Mouse (Mus musculus) left cerebral cortex, postnatal 36 days (tissue): ENCODE results near the gene Zfp981. TPM values are rescaled to one million over a fixed set of nuclear protein-coding genes. Genes with fewer than 3 reads are reported as not detected.
"Not testable (repeated sequence)": the region's sequence is repeated elsewhere in the genome, so short reads cannot be mapped to it uniquely, and the experiment has no call there.

Experiments used
- DNase-seq, 2 experiments: peaks; one replicate each; pipeline ENCODE4 v3.0.0; 2021 to 2022; ENCODE audit warnings: low spot score in 2 of 2, mixed read lengths in 1 of 2
- intact Hi-C: fragments of 180-260 bp; cut with DNase I; formaldehyde crosslinking; loops from one replicate; pipeline ENCODE4 v1.15.1; 2025
- total RNA-seq, 2 experiments: library from RNA; stranded (reverse); gene quantifications; 2 replicates each; pipeline ENCODE4 v1.2.3; 2021

The Zfp981 gene
- under 1 TPM in 1 of 2 experiments, not detected in 1; 0.17 TPM for total RNA-seq

GRCm38 (mm10) chr4:146501727-146502126 lies at the start of gene Zfp981:
Gene Zfp981 (plus strand): TSS chr4:146502027.
- intact Hi-C loops, DNase-seq: not testable (repeated sequence)

GRCm38 (mm10) chr4:146452576-146452975 lies 49.3 kb upstream of the Zfp981 start:
- DNase-seq: not testable (repeated sequence)

DNA sequence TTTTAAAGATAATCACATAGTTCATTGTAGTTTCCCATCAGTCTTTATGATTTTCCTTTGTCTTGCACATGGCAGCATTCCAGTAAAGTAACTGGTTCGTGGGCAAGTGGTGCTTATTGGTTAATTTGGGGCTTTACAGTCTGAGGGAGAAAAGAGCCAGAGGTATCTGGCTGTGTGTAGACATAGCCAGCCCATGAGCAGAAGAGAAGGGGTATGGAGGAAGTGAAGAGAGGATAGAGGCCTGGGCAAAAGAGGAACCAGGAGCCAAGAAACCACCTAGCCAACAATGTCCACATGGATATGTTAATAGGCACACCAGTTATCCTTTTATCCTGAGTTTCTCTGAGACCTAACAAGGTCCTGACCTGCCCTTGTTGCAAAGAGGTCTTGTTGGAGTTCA lies 47.7 kb upstream of the Zfp981 start:
- intact Hi-C loops, DNase-seq: not testable (repeated sequence)

More at GRCm38 (mm10) chr4:146452576-146452975, 49.3 kb upstream of the Zfp981 start:
- intact Hi-C loops: not testable (repeated sequence)

- DNase-seq: no peak
- intact Hi-C loops: no loop called here
Measured at GRCm38 (mm10) chr4:146454896-146455295, 46.9 kb upstream of the Zfp981 start.

GRCm38 (mm10) chr4:146455321-146455721 lies 46.5 kb upstream of the Zfp981 start:
- DNase-seq: no peak
- intact Hi-C loops: no loop called here

- intact Hi-C loops: no loop called here
- DNase-seq: no peak
Measured at GRCm38 (mm10) chr4:146456061-146456726, 45.6 kb upstream of the Zfp981 start.

DNA sequence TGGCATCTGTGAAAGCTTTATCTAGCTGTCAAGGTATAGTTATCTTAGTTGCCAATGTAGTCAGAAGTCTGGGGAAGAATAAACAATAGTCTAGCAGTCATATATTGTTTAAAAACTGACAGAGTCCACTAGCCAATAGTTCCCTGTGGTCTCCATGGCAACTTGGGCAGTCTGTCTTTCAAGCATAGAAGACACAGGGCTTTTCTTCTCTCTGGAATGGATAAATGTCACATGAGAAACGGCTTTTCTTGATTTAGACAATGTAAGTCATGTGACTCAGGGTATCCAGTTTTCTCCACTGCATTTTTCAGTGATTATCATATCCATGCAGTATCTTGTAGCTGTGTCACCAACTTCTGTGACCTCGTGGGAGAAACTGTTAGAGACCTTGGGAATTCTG lies 44.7 kb upstream of the Zfp981 start:
- intact Hi-C loops: no loop called here
- DNase-seq: no peak

DNA sequence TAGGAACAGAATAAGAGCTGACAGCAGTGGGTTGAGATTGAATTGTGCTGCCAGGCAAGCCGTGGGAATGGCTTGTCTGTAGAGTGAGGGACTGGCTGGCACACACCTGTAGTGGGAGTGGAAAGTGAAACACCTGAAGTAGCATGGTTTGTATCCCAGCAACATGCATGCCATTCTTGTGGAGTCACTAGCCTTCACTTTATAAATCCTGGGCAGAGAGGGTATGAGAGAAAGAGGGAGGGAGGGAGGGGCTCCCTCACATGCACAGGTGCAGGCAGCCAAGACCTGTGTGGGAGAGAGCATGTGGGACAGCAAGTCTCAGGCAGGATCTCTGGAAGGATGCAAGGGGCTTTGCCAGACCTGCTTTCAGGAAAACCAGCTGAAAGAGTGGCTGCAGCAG lies 44.1 kb upstream of the Zfp981 start:
- DNase-seq: no peak
- intact Hi-C loops: no loop called here

- DNase-seq, intact Hi-C loops: not testable (repeated sequence)
Measured at GRCm38 (mm10) chr4:146459822-146460221, 42.0 kb upstream of the Zfp981 start.

- intact Hi-C loops, DNase-seq: not testable (repeated sequence)
Measured at GRCm38 (mm10) chr4:146460685-146461084, 41.1 kb upstream of the Zfp981 start.

GRCm38 (mm10) chr4:146463649-146464351 lies 38.0 kb upstream of the Zfp981 start:
- intact Hi-C loops: not testable (repeated sequence)

GRCm38 (mm10) chr4:146469984-146470383 lies 31.8 kb upstream of the Zfp981 start:
- intact Hi-C loops: not testable (repeated sequence)

More at GRCm38 (mm10) chr4:146463649-146464351, 38.0 kb upstream of the Zfp981 start:
- DNase-seq: not testable (repeated sequence)

DNA sequence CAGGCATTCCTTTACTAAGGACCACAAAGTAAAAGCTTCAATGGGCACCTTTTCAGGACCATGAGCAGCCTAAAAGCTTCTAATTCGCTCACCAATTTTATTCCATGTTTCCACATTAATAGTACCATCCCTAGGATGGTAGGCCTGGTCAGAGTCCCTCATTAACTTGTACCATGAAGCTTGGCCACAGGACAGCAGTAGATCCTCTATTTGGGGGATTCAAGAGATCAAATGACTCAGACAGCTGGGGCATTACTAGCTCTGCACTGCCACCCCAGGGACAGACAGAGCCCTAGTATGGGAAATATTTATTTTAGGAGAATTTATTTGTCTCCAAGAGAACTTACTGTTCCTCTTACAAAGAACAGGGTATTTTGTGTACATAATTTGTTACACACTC lies 27.6 kb upstream of the Zfp981 start:
- DNase-seq, intact Hi-C loops: not testable (repeated sequence)

More at GRCm38 (mm10) chr4:146469984-146470383, 31.8 kb upstream of the Zfp981 start:
- DNase-seq: not testable (repeated sequence)

- intact Hi-C loops, DNase-seq: not testable (repeated sequence)
Measured at GRCm38 (mm10) chr4:146474716-146475676, 26.8 kb upstream of the Zfp981 start.

- intact Hi-C loops, DNase-seq: not testable (repeated sequence)
Measured at GRCm38 (mm10) chr4:146476260-146476659, 25.6 kb upstream of the Zfp981 start.

- intact Hi-C loops, DNase-seq: not testable (repeated sequence)
Measured at GRCm38 (mm10) chr4:146476959-146477358, 24.9 kb upstream of the Zfp981 start.

GRCm38 (mm10) chr4:146480376-146481096 lies 21.3 kb upstream of the Zfp981 start:
- intact Hi-C loops, DNase-seq: not testable (repeated sequence)

DNA sequence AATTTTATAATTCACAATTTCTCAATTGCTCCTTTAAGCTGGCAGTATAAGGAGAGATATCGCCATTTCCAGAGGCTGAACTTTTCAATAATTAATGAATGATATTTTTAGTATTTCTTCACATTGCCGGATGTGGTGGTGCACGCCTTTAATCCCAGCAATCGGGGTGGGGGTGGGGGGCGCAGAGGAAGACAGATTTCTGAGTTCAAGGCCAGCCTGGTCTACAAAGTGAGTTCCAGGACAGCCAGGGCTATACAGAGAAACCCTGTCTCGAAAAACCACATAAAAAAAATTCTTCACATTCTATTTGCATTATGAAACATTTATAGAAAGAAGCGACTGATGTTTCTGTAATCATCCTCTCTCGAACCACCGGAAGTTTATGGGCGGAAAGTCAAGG lies 19.3 kb upstream of the Zfp981 start:
- intact Hi-C loops, DNase-seq: not testable (repeated sequence)
